Mouse (Mus musculus): ENCODE results near the gene Gm20388. TPM values are rescaled to one million over a fixed set of nuclear protein-coding genes. Genes with fewer than 3 reads are reported as not detected.

Gene Gm20388
- polyA plus RNA-seq, 1 experiment from 2014 or later: not detected

DNA sequence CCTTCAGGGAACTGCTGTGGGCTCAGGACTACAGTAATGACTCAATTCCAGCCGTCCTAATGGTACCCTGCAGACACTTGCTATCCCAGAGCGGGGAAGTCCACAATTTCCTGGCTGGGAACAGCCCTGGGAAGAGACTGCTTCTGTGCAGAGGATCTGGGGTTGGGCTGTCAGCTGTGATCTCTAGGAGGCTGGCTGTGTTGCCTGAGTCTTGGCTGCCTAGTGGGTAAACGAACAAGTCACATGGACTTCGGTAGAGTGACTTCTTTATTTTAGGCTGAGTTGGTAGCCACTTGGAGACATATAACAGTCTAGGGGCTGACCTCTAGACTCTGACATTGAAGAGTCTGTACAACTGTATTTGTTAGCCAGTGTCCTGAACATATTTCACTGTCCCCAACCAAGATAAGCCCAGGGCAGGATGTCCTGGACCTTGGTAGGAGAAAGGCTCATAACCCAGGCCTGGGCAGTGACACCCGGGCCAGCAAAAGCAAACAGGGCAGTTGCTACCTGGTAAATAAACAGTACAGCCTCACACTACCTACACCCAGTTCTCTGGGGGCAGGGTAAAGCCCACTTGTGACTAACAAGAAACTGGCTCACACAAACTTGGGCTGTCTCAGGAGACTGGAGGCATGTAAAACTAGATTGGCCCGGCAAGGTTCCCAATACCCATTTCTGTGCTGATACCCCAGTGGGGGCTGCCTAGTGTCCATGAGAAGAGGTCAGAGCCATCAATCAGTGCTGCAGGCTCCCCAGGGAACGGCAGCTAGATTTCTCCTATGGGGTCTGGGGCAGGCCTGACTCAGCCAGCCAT lies 3331.7 kb downstream of the Gm20388 start:
- ATAC-seq (ENCODE audit: insufficient number of reproducible peaks, low FRiP score, low TSS enrichment, low read depth) (no peak), DNase-seq (ENCODE audit: low spot score) (no peak)
- H3K4me3 ChIP-seq (ENCODE audit: low read depth, low read length): no peak overlapping the region
- H3K9ac ChIP-seq (ENCODE audit: low read length): no peak overlapping the region
- no peaks in the 10 kb centered on the region for H3K27me3 ChIP-seq (ENCODE audit: control insufficient read depth, insufficient read depth, low read length)
- H3K9me3 ChIP-seq (ENCODE audit: control insufficient read depth, low read length): no peaks in the 10 kb centered on the region
- WGBS: 83% methylated on average over 7 of the region's 7 CpGs
- H3K4me2 ChIP-seq (ENCODE audit: low read depth, severe bottlenecking): no peak overlapping the region
- no peak overlapping the region for H3K27ac ChIP-seq (replicated peaks; ENCODE audit: low read depth, low read length)
- peaks cover 13% of the 10 kb centered on the region for H3K36me3 ChIP-seq (ENCODE audit: control insufficient read depth, insufficient read depth, low read length)
- no peaks in the 10 kb centered on the region for H3K4me1 ChIP-seq (ENCODE audit: control insufficient read depth, insufficient read depth, low read length)

DNA sequence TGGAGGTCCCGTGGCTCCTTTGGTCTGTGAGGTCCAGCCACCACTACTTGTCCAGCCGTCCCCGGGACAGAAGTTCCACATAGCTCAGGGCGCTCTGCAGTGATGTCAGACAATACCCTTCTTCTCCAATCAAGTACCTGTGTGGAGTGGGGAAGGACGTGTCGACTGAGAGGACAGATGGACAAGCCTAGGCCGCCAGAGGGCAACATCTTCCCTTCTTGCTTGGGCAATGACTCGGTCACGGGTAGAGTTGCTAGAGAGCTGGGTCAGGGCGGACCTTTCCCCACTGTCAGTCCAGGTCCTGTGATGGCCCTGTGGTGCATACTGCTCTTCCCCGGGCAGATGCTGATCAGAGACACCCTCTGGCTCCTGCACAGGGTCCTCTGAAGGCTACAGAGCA lies 3332.4 kb downstream of the Gm20388 start:
- DNase-seq (ENCODE audit: low spot score): no peak
- ATAC-seq (ENCODE audit: insufficient number of reproducible peaks, low FRiP score, low TSS enrichment, low read depth): no peak
- H3K4me1 ChIP-seq (ENCODE audit: control insufficient read depth, insufficient read depth, low read length): no peaks in the 10 kb centered on the region

DNA sequence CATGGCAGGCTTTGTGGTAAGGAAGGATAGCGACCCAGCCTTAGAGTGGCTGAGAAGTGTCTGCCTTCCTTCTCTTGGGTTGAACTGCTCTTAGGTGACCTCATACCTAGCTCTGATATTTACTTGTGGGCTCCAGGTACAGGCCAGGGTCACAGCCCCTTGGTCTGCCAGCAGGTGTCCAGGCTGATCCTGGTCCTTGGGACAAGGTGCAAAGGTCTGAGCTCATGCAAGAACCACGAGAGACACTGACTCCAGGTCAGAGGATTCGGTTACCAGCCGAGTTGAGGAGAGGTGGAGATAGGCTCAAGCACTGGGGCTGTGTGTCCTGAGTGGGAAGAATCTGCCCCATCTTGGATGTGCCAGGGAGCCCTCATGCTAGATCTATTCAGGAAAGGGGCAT lies 3333.7 kb downstream of the Gm20388 start:
- WGBS: 93% methylated on average over 4 of the region's 4 CpGs
- peaks cover 20% of the 10 kb centered on the region for H3K36me3 ChIP-seq (ENCODE audit: control insufficient read depth, insufficient read depth, low read length)
- no peak for ATAC-seq (ENCODE audit: insufficient number of reproducible peaks, low FRiP score, low TSS enrichment, low read depth)

More for the DNA sequence above, 3332.4 kb downstream of the Gm20388 start:
- Histone ChIP-seq H3K36me3 (ENCODE audit: control insufficient read depth, insufficient read depth, low read length) (peaks cover 19% of the 10 kb centered on the region), H3K9ac (ENCODE audit: low read length) (no peak overlapping the region), H3K4me3 (ENCODE audit: low read depth, low read length) (no peak overlapping the region), H3K9me3 (ENCODE audit: control insufficient read depth, low read length) (no peaks in the 10 kb centered on the region), H3K4me2 (ENCODE audit: low read depth, severe bottlenecking) (no peak overlapping the region), H3K27me3 (ENCODE audit: control insufficient read depth, insufficient read depth, low read length) (no peaks in the 10 kb centered on the region), H3K27ac (replicated peaks; ENCODE audit: low read depth, low read length) (no peak overlapping the region)
- WGBS: 69% methylated on average over 11 of the region's 11 CpGs

DNA sequence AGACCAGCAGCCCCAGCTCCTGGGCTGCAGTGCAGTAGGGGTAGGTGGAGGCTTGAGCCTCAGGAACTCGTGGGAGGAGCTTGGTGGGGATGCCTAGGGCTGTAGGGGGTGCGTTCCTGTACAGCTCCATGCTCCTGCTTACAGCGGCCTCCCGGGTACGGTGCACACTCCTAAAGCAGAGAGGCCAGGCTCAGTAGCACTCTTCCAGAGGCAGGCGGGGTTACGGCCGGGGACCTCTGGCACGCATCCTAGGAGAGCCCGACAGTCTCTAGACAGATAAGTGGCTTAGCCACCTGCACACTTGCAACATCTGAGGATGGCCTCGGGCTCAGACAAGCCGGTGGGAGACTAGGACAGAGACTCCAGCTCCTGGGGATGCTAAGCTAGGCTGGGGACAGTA lies 3334.9 kb downstream of the Gm20388 start:
- ATAC-seq (ENCODE audit: insufficient number of reproducible peaks, low FRiP score, low TSS enrichment, low read depth): no peak
- H3K36me3 ChIP-seq (ENCODE audit: control insufficient read depth, insufficient read depth, low read length): peaks cover 24% of the 10 kb centered on the region
- WGBS: 87% methylated on average over 12 of the region's 12 CpGs

More for the DNA sequence above, 3333.7 kb downstream of the Gm20388 start:
- Histone ChIP-seq H3K4me2 (ENCODE audit: low read depth, severe bottlenecking) (no peak overlapping the region), H3K9me3 (ENCODE audit: control insufficient read depth, low read length) (no peaks in the 10 kb centered on the region), H3K9ac (ENCODE audit: low read length) (no peak overlapping the region), H3K4me3 (ENCODE audit: low read depth, low read length) (no peak overlapping the region), H3K27me3 (ENCODE audit: control insufficient read depth, insufficient read depth, low read length) (no peaks in the 10 kb centered on the region), H3K27ac (replicated peaks; ENCODE audit: low read depth, low read length) (no peak overlapping the region), H3K4me1 (ENCODE audit: control insufficient read depth, insufficient read depth, low read length) (no peaks in the 10 kb centered on the region)
- DNase-seq (ENCODE audit: low spot score): no peak

DNA sequence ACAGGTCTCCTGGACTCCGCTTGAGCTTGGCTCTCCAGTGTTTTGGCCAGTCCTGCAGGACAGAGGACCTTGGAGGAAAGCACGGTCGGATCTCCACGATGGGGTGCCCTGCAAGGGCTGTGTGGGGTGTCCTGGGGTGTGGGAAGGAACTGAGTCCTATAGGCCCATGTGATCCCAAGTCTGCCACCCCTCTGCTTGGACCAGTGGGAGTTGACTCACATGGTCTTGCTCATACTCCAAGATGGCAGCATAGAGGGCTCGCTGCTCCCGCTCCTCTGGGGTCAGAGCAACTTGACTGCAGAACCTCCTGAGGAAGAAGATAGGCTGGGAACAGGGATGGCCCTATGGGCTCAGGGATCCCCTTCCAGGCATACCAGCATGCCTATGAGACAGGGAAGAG lies 3337.1 kb downstream of the Gm20388 start:
- no peak overlapping the region for H3K9ac ChIP-seq (ENCODE audit: low read length)
- no peak overlapping the region for H3K4me3 ChIP-seq (ENCODE audit: low read depth, low read length)
- no peaks in the 10 kb centered on the region for H3K27me3 ChIP-seq (ENCODE audit: control insufficient read depth, insufficient read depth, low read length)
- WGBS: 96% methylated on average over 6 of the region's 6 CpGs
- H3K4me1 ChIP-seq (ENCODE audit: control insufficient read depth, insufficient read depth, low read length): no peaks in the 10 kb centered on the region; the same call in 1 of the 2 replicates
- H3K36me3 ChIP-seq (ENCODE audit: control insufficient read depth, insufficient read depth, low read length): peaks cover 20% of the 10 kb centered on the region
- DNase-seq (ENCODE audit: low spot score) (no peak), ATAC-seq (ENCODE audit: insufficient number of reproducible peaks, low FRiP score, low TSS enrichment, low read depth) (no peak)
- H3K4me2 ChIP-seq (ENCODE audit: low read depth, severe bottlenecking): no peak overlapping the region
- H3K9me3 ChIP-seq (ENCODE audit: control insufficient read depth, low read length): no peaks in the 10 kb centered on the region
- no peak overlapping the region for H3K27ac ChIP-seq (replicated peaks; ENCODE audit: low read depth, low read length)

More for the DNA sequence above, 3334.9 kb downstream of the Gm20388 start:
- Histone ChIP-seq H3K27me3 (ENCODE audit: control insufficient read depth, insufficient read depth, low read length) (no peaks in the 10 kb centered on the region), H3K9me3 (ENCODE audit: control insufficient read depth, low read length) (no peaks in the 10 kb centered on the region), H3K4me2 (ENCODE audit: low read depth, severe bottlenecking) (no peak overlapping the region), H3K4me1 (ENCODE audit: control insufficient read depth, insufficient read depth, low read length) (no peaks in the 10 kb centered on the region), H3K4me3 (ENCODE audit: low read depth, low read length) (no peak overlapping the region), H3K9ac (ENCODE audit: low read length) (no peak overlapping the region), H3K27ac (replicated peaks; ENCODE audit: low read depth, low read length) (no peak overlapping the region)
- DNase-seq (ENCODE audit: low spot score): no peak

DNA sequence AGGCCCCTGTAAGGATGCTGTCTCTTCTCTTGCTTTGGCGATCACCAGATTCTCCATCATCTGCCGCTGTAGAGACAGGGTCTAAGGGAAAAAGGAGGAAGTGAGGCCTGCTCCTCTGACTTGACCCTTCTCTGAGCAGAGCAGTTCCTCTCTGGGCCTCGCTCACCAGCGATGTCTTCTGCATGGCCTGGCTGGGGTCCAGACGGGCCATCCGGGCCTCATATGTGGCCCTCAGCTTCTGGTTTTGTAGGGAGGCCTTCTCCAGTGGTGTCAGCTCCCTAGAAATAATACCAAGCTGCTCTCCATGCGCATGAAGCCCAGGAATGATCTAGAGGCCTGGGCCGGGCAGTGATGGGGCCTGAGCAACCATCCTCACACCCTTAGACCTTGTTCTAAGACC lies 3338.0 kb downstream of the Gm20388 start:
- H3K9ac ChIP-seq (ENCODE audit: low read length): no peak overlapping the region
- H3K4me3 ChIP-seq (ENCODE audit: low read depth, low read length): no peak overlapping the region
- peaks cover 5% of the 10 kb centered on the region; the same call in 1 of the 2 replicates for H3K4me1 ChIP-seq (ENCODE audit: control insufficient read depth, insufficient read depth, low read length)
- H3K36me3 ChIP-seq (ENCODE audit: control insufficient read depth, insufficient read depth, low read length): peaks cover 20% of the 10 kb centered on the region
- H3K27ac ChIP-seq (replicated peaks; ENCODE audit: low read depth, low read length): no peak overlapping the region
- 90% methylated on average over 8 of the region's 8 CpGs for WGBS
- H3K27me3 ChIP-seq (ENCODE audit: control insufficient read depth, insufficient read depth, low read length): no peaks in the 10 kb centered on the region
- no peaks in the 10 kb centered on the region for H3K9me3 ChIP-seq (ENCODE audit: control insufficient read depth, low read length)
- ATAC-seq (ENCODE audit: insufficient number of reproducible peaks, low FRiP score, low TSS enrichment, low read depth) (no peak), DNase-seq (ENCODE audit: low spot score) (no peak)
- no peak overlapping the region for H3K4me2 ChIP-seq (ENCODE audit: low read depth, severe bottlenecking)

DNA sequence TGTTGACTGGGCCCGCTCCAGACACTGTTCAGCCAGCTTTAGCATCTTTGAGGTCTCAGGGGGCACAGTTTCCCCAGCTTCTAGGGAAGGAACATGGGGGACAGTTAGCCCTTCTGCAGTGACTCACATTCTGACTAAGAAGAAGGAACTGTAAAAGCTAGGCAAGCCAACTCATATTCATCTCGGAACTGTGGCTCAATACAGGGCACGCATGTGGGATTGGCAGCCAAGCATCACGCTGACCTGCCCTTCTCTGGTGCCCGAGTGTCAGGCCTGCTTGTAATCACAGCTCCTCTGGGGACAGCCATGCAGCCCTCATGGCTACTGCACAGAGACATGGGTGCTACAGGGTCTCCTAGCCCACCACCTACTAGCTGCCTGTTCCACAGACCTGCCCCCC lies 3340.3 kb downstream of the Gm20388 start:
- Histone ChIP-seq H3K9me3 (ENCODE audit: control insufficient read depth, low read length) (no peaks in the 10 kb centered on the region), H3K36me3 (ENCODE audit: control insufficient read depth, insufficient read depth, low read length) (peaks cover 15% of the 10 kb centered on the region)
- 95% methylated on average over 5 of the region's 5 CpGs for WGBS

DNA sequence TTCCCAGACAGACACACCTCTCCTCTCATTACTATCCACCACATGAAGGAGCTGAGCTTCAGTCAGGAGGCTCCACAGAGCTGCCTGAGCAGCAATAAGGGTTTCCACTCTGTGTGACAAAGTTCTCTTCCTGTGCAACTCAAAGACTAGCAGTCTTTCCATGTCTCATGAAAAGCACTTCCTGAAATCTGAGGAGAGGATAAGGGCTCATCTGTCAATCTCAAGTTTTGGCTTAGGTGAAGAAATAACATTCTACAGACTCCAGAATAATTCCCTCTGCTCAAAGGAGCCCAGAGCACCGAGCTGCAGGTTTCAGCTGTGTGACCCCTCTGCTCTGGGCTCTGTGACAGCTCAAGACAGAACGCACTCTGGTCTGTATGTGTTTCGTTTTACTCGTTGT lies 3342.3 kb downstream of the Gm20388 start:
- peaks cover 14% of the 10 kb centered on the region; the same call in 1 of the 2 replicates for H3K36me3 ChIP-seq (ENCODE audit: control insufficient read depth, insufficient read depth, low read length)
- H3K27ac ChIP-seq (replicated peaks; ENCODE audit: low read depth, low read length): no peak overlapping the region
- peak overlapping the region; percentile 98; the same call in 1 of the 2 replicates for H3K4me2 ChIP-seq (ENCODE audit: low read depth, severe bottlenecking)
- H3K27me3 ChIP-seq (ENCODE audit: control insufficient read depth, insufficient read depth, low read length): no peaks in the 10 kb centered on the region
- DNase-seq (ENCODE audit: low spot score) (no peak), ATAC-seq (ENCODE audit: insufficient number of reproducible peaks, low FRiP score, low TSS enrichment, low read depth) (no peak)
- H3K9ac ChIP-seq (ENCODE audit: low read length): no peak overlapping the region
- H3K4me3 ChIP-seq (ENCODE audit: low read depth, low read length): peak overlapping the region; percentile 94
- 53% methylated on average over 4 of the region's 4 CpGs for WGBS
- peaks cover 13% of the 10 kb centered on the region for H3K4me1 ChIP-seq (ENCODE audit: control insufficient read depth, insufficient read depth, low read length)
- no peaks in the 10 kb centered on the region for H3K9me3 ChIP-seq (ENCODE audit: control insufficient read depth, low read length)

More for the DNA sequence above, 3340.3 kb downstream of the Gm20388 start:
- peaks cover 13% of the 10 kb centered on the region for H3K4me1 ChIP-seq (ENCODE audit: control insufficient read depth, insufficient read depth, low read length)
- no peak overlapping the region for H3K4me3 ChIP-seq (ENCODE audit: low read depth, low read length)
- no peak overlapping the region for H3K4me2 ChIP-seq (ENCODE audit: low read depth, severe bottlenecking)
- ATAC-seq (ENCODE audit: insufficient number of reproducible peaks, low FRiP score, low TSS enrichment, low read depth) (no peak), DNase-seq (ENCODE audit: low spot score) (no peak)
- no peak overlapping the region for H3K9ac ChIP-seq (ENCODE audit: low read length)
- no peak overlapping the region for H3K27ac ChIP-seq (replicated peaks; ENCODE audit: low read depth, low read length)
- H3K27me3 ChIP-seq (ENCODE audit: control insufficient read depth, insufficient read depth, low read length): no peaks in the 10 kb centered on the region
